Mouse (Mus musculus): ENCODE measurements around the gene Pip4k2c. TPM values are rescaled to one million over a fixed set of nuclear protein-coding genes. Genes with fewer than 3 reads are reported as not detected.

Pip4k2c gene
- polyA plus RNA-seq, 1 experiment from 2014 or later = 23.8 TPM

DNA sequence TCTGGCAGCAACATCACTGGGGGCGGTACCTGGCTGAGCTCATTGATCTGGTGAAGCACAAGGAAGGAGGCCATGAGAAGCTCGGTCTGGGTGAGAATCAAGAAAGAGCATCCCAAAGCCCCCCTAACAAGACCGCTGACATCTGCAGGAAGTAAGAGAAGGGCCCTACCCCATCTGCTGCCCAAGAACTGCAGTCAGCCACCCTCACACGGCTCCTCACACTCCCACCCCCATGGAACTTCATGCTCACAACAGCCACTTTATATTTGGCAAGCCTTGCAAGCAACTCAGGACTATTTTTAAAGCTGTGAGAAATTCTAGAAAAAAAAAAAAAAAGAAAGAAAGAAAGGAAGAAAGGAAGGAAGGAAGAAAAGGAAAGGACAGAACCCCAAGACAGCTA lies 2.5 kb downstream of the Pip4k2c start:
- H3K4me2 ChIP-seq = peak overlapping the region; percentile 84
- H3K36me3 ChIP-seq = peaks cover 48% of the 10 kb centered on the region
- H3K27me3 ChIP-seq (replicated peaks) = no peaks in the 10 kb centered on the region
- H3K4me1 ChIP-seq = peaks cover 25% of the 10 kb centered on the region
- H3K9me3 ChIP-seq = no peaks in the 10 kb centered on the region
- no peak for ATAC-seq (ENCODE audit: extremely low read depth, insufficient number of reproducible peaks, low FRiP score, low TSS enrichment)
- H3K4me3 ChIP-seq = no peak overlapping the region
- H3K9ac ChIP-seq = 0 out of 2 replicates have a peak overlapping the region, but pooled peaks have one; percentile 50
- 75% methylated on average over 4 of the region's 4 CpGs for WGBS
- no peak overlapping the region for H3K27ac ChIP-seq (replicated peaks)

DNA sequence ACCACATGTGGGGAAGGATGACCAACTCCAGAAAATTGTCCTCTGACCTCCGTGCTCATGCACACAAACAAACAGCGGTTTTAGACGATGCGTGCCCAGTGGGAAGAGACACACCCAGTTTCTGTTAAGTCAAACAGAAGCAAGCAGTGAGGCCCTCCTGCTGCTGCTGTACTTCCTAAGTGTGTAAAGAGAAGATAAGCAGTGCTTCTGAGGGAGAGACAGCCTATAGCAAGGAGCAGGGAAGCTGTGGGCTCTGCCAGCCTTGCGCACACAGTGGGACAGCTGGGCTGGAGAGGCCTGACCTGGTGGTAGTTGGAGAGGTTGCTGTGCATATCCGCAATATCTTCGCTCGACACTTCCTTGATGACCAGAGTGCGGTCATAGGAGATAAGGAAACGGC lies 6.0 kb downstream of the Pip4k2c start:
- Histone ChIP-seq H3K4me1 (peaks cover 20% of the 10 kb centered on the region), H3K27me3 (replicated peaks) (no peaks in the 10 kb centered on the region), H3K36me3 (peaks cover 80% of the 10 kb centered on the region), H3K4me3 (0 out of 2 replicates have a peak overlapping the region, but pooled peaks have one; percentile 8), H3K9me3 (no peaks in the 10 kb centered on the region), H3K27ac (replicated peaks) (peak overlapping the region; percentile 65), H3K9ac (no peak overlapping the region), H3K4me2 (peak overlapping the region; percentile 44)
- peak; percentile 70; the same call in 1 of the 2 replicates for ATAC-seq (ENCODE audit: extremely low read depth, insufficient number of reproducible peaks, low FRiP score, low TSS enrichment)
- WGBS = 61% methylated on average over 10 of the region's 10 CpGs

DNA sequence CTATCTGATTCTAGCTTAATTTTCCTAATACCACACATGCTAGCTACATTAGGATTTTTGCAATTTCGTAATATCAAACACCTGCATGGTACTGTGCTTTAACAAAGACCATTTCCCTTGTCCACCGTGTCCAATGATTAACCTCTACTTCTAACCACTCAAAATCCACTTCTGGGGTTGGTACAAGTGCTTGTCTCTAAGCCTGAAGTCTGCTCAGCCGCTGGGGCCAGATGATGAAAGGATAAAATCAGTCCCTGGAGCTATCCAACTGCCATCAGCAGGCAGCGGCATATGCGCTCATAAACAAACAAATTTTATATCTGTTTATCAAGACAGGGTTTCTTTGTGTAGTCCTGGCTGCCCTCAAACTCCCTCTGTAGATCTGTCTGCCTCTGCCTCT lies 6.8 kb downstream of the Pip4k2c start:
- Histone ChIP-seq H3K27ac (replicated peaks) (peak overlapping the region; percentile 65), H3K9ac (no peak overlapping the region), H3K36me3 (peaks cover 87% of the 10 kb centered on the region), H3K4me1 (peaks cover 12% of the 10 kb centered on the region), H3K4me3 (no peak overlapping the region), H3K9me3 (no peaks in the 10 kb centered on the region), H3K4me2 (peak overlapping the region; percentile 44), H3K27me3 (replicated peaks) (no peaks in the 10 kb centered on the region)
- 73% methylated on average over 5 of the region's 5 CpGs for WGBS
- ATAC-seq (ENCODE audit: extremely low read depth, insufficient number of reproducible peaks, low FRiP score, low TSS enrichment) = no peak

DNA sequence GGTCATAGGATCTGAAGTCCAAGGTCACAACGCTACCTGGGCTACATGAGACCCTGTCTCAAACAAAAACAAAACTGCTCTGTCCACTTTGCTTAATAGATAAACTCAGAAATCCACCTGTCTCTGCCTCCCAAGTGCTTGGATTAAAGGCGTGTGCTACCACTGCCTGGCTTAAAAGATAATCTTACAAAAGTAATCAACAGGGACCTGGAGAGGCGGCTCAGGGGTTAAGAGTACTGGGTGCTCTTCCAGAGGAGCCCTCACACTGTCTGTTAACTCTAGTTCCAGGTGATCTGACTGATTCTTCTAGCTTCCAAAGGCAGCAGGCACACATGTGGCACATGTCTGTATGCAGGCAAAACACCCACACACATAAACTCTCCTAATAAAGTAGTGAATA lies 8.3 kb downstream of the Pip4k2c start:
- Histone ChIP-seq H3K4me1 (0 out of 2 replicates have a peak, but pooled peaks cover 2% of the 10 kb centered on the region), H3K9me3 (no peaks in the 10 kb centered on the region), H3K9ac (no peak overlapping the region), H3K27ac (replicated peaks) (no peak overlapping the region), H3K36me3 (peaks cover 94% of the 10 kb centered on the region), H3K27me3 (replicated peaks) (no peaks in the 10 kb centered on the region), H3K4me3 (no peak overlapping the region), H3K4me2 (peak overlapping the region; percentile 31; the same call in 1 of the 2 replicates)
- ATAC-seq (ENCODE audit: extremely low read depth, insufficient number of reproducible peaks, low FRiP score, low TSS enrichment) = no peak
- WGBS = 69% methylated on average over 3 of the region's 3 CpGs

DNA sequence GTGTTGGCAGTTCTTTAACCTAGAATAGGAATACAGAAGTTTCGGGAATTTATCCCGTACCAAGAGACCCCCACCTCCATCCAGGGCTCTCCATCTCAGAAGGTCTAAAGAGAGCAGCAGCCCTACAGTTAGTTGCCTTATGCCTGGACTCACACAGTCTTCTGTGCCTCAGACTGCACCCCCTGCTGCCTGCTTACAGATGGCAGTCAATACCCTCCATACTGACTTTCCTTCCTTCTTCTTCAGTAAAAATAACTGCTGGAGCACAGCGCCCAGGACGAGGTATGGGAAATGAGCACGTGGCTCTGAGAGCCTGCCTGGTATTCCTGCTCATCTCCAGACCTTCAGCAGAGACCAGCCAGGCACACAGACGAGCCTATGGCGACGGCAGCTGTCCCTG lies 11.1 kb downstream of the Pip4k2c start:
- WGBS = 78% methylated on average over 8 of the region's 8 CpGs
- ATAC-seq (ENCODE audit: extremely low read depth, insufficient number of reproducible peaks, low FRiP score, low TSS enrichment) = no peak
- H3K4me1 ChIP-seq = peaks cover 17% of the 10 kb centered on the region
- no peaks in the 10 kb centered on the region for H3K27me3 ChIP-seq (replicated peaks)
- no peak overlapping the region for H3K27ac ChIP-seq (replicated peaks)
- no peak overlapping the region for H3K9ac ChIP-seq
- no peak overlapping the region for H3K4me3 ChIP-seq
- H3K9me3 ChIP-seq = no peaks in the 10 kb centered on the region
- H3K36me3 ChIP-seq = peaks cover 78% of the 10 kb centered on the region
- no peak overlapping the region for H3K4me2 ChIP-seq

DNA sequence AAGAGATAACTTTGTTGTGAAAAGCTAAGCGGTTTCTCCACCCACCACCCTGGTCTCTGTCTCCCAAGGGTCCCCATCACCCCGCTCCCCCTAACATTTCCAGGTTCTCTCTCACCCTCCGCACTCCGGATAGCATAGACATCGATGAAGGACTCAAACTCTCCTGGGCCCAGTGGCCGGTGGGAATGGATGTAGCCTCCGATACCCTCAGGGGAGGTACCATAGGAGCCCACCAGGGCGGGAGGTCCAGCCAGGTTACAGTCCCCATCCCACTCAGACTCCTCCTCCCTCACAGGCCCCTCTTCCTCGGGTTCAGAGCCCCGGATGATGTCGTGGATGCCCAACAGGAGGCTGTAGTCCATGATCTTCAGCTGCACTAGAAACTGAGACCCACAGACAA lies 11.9 kb downstream of the Pip4k2c start:
- Histone ChIP-seq H3K4me1 (peaks cover 24% of the 10 kb centered on the region), H3K4me2 (no peak overlapping the region), H3K4me3 (no peak overlapping the region), H3K9me3 (no peaks in the 10 kb centered on the region), H3K27me3 (replicated peaks) (no peaks in the 10 kb centered on the region), H3K36me3 (peaks cover 70% of the 10 kb centered on the region), H3K9ac (no peak overlapping the region), H3K27ac (replicated peaks) (no peak overlapping the region)
- no peak for ATAC-seq (ENCODE audit: extremely low read depth, insufficient number of reproducible peaks, low FRiP score, low TSS enrichment)
- WGBS = 84% methylated on average over 11 of the region's 11 CpGs

DNA sequence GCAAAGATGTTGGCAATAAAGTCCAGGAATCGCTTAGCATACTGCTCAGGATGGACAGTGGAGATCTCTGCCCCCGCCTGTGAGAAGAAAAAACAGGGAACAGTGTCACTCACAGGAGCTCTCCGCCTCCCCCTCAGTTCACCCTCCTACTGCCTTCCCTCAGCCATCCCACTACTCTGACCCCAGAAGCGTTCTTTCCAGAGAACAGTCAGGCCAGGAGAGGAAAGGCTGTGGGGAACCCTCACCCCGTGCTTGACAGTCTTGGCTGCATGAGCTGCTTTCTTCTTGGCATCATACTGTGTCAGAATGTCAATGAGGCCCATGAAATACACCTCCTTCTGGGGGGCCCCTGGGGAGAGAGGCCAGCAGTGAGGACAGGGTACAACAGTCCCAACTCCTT lies 12.3 kb downstream of the Pip4k2c start:
- Histone ChIP-seq H3K36me3 (peaks cover 66% of the 10 kb centered on the region), H3K4me2 (no peak overlapping the region), H3K4me1 (peaks cover 27% of the 10 kb centered on the region), H3K9ac (no peak overlapping the region), H3K4me3 (no peak overlapping the region), H3K27me3 (replicated peaks) (no peaks in the 10 kb centered on the region), H3K9me3 (no peaks in the 10 kb centered on the region), H3K27ac (replicated peaks) (no peak overlapping the region)
- ATAC-seq (ENCODE audit: extremely low read depth, insufficient number of reproducible peaks, low FRiP score, low TSS enrichment) = no peak
- 63% methylated on average over 5 of the region's 5 CpGs for WGBS

DNA sequence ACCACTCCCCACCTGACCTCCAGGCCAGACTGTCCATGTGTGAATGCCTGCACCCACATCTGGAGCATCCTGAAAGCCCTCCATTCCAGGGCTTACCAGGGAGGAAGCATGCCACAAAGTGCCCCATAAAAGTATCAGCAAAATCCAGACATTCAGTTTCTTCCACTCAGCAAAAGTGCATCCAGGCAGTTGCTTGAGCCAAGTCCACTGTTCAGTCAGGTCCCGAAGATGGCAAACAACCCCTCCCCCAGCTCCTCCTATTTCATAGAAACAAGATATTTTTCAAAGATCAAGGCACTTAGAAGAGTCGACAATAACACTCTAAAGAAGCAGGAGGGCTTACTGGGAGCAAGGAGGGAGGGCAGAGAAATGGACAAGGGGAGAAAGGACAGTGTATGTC lies 12.9 kb downstream of the Pip4k2c start:
- Histone ChIP-seq H3K9ac (no peak overlapping the region), H3K9me3 (no peaks in the 10 kb centered on the region), H3K27me3 (replicated peaks) (no peaks in the 10 kb centered on the region), H3K4me1 (peaks cover 27% of the 10 kb centered on the region), H3K4me2 (no peak overlapping the region), H3K4me3 (no peak overlapping the region), H3K36me3 (peaks cover 62% of the 10 kb centered on the region), H3K27ac (replicated peaks) (no peak overlapping the region)
- ATAC-seq (ENCODE audit: extremely low read depth, insufficient number of reproducible peaks, low FRiP score, low TSS enrichment) = no peak
- WGBS = 53% methylated on average over 2 of the region's 2 CpGs

DNA sequence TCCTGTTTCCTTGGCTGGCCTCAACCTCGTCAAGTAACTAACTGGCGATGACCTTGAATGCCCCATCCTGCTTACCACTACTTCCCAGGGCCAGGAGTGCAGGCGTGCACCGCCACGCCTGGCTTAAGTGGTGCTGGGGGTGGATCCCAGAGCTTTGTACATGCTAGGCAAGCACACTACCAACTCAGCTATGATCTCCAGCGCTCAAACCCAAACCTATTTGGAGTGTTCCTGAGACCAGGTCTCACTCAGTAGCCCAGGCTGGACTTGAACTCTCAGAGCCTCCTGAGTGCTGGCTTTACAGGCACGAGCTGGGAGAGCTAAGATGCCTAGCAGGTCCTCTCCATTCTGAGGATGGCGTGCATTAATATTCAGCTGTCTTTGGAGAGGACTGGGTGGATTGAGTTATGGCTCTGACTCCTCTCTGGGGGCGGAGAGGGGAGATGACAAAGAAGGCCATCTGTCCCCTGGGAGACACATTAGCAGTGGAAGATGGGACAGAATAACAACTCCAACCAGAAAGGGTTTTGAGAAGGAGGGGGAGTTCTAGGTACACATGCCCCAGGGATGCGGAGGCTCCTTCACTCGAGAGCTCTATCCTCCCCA lies 13.8 kb downstream of the Pip4k2c start:
- ATAC-seq (ENCODE audit: extremely low read depth, insufficient number of reproducible peaks, low FRiP score, low TSS enrichment) = no peak
- Histone ChIP-seq H3K27ac (replicated peaks) (peak overlapping the region; percentile 95; the same call in 1 of the 2 replicates), H3K9me3 (no peaks in the 10 kb centered on the region), H3K4me3 (no peak overlapping the region), H3K4me1 (peaks cover 33% of the 10 kb centered on the region), H3K36me3 (peaks cover 62% of the 10 kb centered on the region), H3K27me3 (replicated peaks) (no peaks in the 10 kb centered on the region), H3K9ac (no peak overlapping the region), H3K4me2 (no peak overlapping the region)
- 77% methylated on average over 11 of the region's 11 CpGs for WGBS

DNA sequence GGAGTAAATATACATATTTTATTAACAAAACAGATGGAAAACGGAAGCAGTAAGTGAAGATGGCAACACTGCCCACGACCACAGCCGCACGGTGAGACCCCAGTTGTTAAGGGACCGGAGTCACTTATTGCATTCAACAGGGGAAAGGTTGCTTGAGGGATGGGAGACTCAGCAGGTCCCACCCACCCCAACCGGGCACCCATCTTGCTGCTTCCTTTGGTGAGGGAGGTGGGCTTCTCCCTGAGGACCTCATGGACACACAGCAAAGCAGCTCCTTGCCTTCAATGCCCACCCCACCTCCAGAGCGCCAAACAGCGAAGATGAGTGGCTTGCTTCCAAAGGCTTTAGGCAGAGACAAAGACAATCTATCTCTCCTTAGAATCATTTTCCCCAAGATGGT lies 14.3 kb downstream of the Pip4k2c start:
- peaks cover 36% of the 10 kb centered on the region for H3K4me1 ChIP-seq
- H3K4me2 ChIP-seq = no peak overlapping the region
- H3K36me3 ChIP-seq = peaks cover 61% of the 10 kb centered on the region
- no peak overlapping the region for H3K4me3 ChIP-seq
- no peak for ATAC-seq (ENCODE audit: extremely low read depth, insufficient number of reproducible peaks, low FRiP score, low TSS enrichment)
- H3K9me3 ChIP-seq = no peaks in the 10 kb centered on the region
- H3K9ac ChIP-seq = no peak overlapping the region
- WGBS = 87% methylated on average over 8 of the region's 8 CpGs
- H3K27me3 ChIP-seq (replicated peaks) = no peaks in the 10 kb centered on the region
- H3K27ac ChIP-seq (replicated peaks) = peak overlapping the region; percentile 95

DNA sequence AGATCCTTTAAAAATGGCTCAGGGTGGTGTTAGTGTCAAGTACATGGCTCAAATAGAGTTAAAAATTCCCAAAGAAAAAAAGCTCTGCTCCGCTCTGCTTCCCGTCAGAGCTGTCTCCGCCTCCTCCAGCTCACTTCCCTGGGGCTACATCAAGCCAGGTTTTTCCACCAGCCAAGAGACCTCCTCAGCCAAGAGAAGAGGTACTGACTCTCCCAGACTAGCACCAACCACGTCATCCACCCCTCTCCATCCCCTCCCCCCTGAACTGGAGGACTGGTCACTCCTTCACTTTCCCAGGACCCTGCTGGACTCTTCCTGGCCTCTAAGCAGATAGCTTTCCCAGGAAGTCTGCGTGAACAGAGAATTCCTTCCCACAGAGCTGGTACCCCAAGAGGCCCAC lies 15.0 kb downstream of the Pip4k2c start:
- peak; percentile 43; the same call in 1 of the 2 replicates for ATAC-seq (ENCODE audit: extremely low read depth, insufficient number of reproducible peaks, low FRiP score, low TSS enrichment)
- peaks cover 59% of the 10 kb centered on the region for H3K36me3 ChIP-seq
- 3% methylated on average over 5 of the region's 5 CpGs for WGBS

More for the DNA sequence above, 15.0 kb downstream of the Pip4k2c start:
- Histone ChIP-seq H3K9me3 (no peaks in the 10 kb centered on the region), H3K4me3 (peak overlapping the region; percentile 96), H3K27me3 (replicated peaks) (no peaks in the 10 kb centered on the region), H3K27ac (replicated peaks) (peak overlapping the region; percentile 95), H3K9ac (peak overlapping the region; percentile 96), H3K4me2 (peak overlapping the region; percentile 94), H3K4me1 (peaks cover 42% of the 10 kb centered on the region)

All from heart, embryonic 13.5 days (tissue).